ENCODE assay signal across 8 mouse cellular contexts in genomic region chr10:17720891-17721601, GRCm38 (mm10). TPM values are rescaled to one million over a fixed set of nuclear protein-coding genes. Genes with fewer than 3 reads are reported as not detected.
DNase-seq lines count a peak whose midpoint lies in the region; ATAC-seq and TF ChIP-seq lines count a peak whose summit lies in the region.

No protein-coding gene starts in this region.

- no peak for DNase-seq in thymus, adult 2 months
- DNase-seq in thymus, postnatal 25 days, result no peak
- no peak for DNase-seq in liver, postnatal 0 days
- DNase-seq in ovary, postnatal 10 days (ENCODE audit: low spot score), result no peak
- DNase-seq in cerebellum, adult 18-20 months, result no peak

- no peaks in the 10 kb centered on the region for H3K36me3 ChIP-seq in thymus, adult 2 months (ENCODE audit: control insufficient read depth, insufficient read depth, low read length)
- no peaks in the 10 kb centered on the region for H3K36me3 ChIP-seq in heart, embryonic 15.5 days
- H3K36me3 ChIP-seq in liver, postnatal 0 days (replicated peaks; ENCODE audit: insufficient read depth, low read length), result no peaks in the 10 kb centered on the region
- H3K36me3 ChIP-seq in stomach, embryonic 16.5 days (ENCODE audit: control insufficient read depth, insufficient read depth, low read length), result no peaks in the 10 kb centered on the region

- peaks cover 2% of the 10 kb centered on the region; the same call in 1 of the 2 replicates for H3K4me1 ChIP-seq in thymus, adult 2 months (replicated peaks; ENCODE audit: control insufficient read depth, insufficient read depth, low read length)
- peaks cover 10% of the 10 kb centered on the region for H3K4me1 ChIP-seq in heart, embryonic 15.5 days (replicated peaks)
- H3K4me1 ChIP-seq in liver, postnatal 0 days (ENCODE audit: insufficient read depth), result peaks cover 19% of the 10 kb centered on the region
- H3K4me1 ChIP-seq in stomach, embryonic 16.5 days (ENCODE audit: control insufficient read depth, insufficient read depth, low read length), result peaks cover 2% of the 10 kb centered on the region; the same call in 1 of the 2 replicates

- no peak for TF ChIP-seq POLR2A in thymus, adult 2 months (IDR thresholded peaks at IDR 0.05; ENCODE audit: control insufficient read depth, extremely low read depth, insufficient read depth, low read length, poor library complexity)

- no peak overlapping the region for H3K9ac ChIP-seq in heart, embryonic 15.5 days
- H3K9ac ChIP-seq in liver, postnatal 0 days (replicated peaks), result no peak overlapping the region
- H3K9ac ChIP-seq in stomach, embryonic 16.5 days (ENCODE audit: low read length), result no peak overlapping the region; the same call in 1 of the 2 replicates

- 88% methylated on average over 8 of the region's 8 CpGs for WGBS in thymus, adult 2 months
- WGBS in heart, embryonic 15.5 days, result 65% methylated on average over 8 of the region's 8 CpGs
- 39% methylated on average over 8 of the region's 8 CpGs for WGBS in liver, postnatal 0 days (ENCODE audit: insufficient replicate concordance)
- WGBS in stomach, embryonic 16.5 days, result 67% methylated on average over 8 of the region's 8 CpGs

- ATAC-seq in heart, embryonic 15.5 days (replicated peaks; ENCODE audit: insufficient number of reproducible peaks, insufficient read depth, low FRiP score, low read depth), result no peak
- ATAC-seq in liver, postnatal 0 days, result no peak
- no peak for ATAC-seq in stomach, embryonic 16.5 days (ENCODE audit: insufficient read depth, low FRiP score)
- ATAC-seq in erythroid progenitor cell, adult 5-6 weeks (replicated peaks; ENCODE audit: low FRiP score, poor library complexity, severe bottlenecking), result no peak

- no peak for TF ChIP-seq CTCF in thymus, adult 2 months (IDR thresholded peaks at IDR 0.05; ENCODE audit: borderline replicate concordance, control insufficient read depth, extremely low read depth, insufficient read depth, low read length, poor library complexity)
- no peak for TF ChIP-seq CTCF in liver, postnatal 0 days (IDR thresholded peaks at IDR 0.05; ENCODE audit: low read depth)

- no peak for TF ChIP-seq EP300 in liver, postnatal 0 days (IDR thresholded peaks at IDR 0.05; ENCODE audit: low read depth)

- H3K4me2 ChIP-seq in heart, embryonic 15.5 days, result peak overlapping the region; percentile 75
- peak overlapping the region; percentile 93 for H3K4me2 ChIP-seq in liver, postnatal 0 days (ENCODE audit: low read depth, low read length)
- peak overlapping the region; percentile 76 for H3K4me2 ChIP-seq in stomach, embryonic 16.5 days (ENCODE audit: low read depth, low read length)

- peak overlapping the region; percentile 98; the same call in 1 of the 2 replicates for H3K27ac ChIP-seq in thymus, adult 2 months (ENCODE audit: control insufficient read depth, insufficient read depth, low read length)
- peak overlapping the region; percentile 100; the same call in 1 of the 2 replicates for H3K27ac ChIP-seq in heart, embryonic 15.5 days
- H3K27ac ChIP-seq in liver, postnatal 0 days (ENCODE audit: low read depth), result peak overlapping the region; percentile 96
- H3K27ac ChIP-seq in stomach, embryonic 16.5 days (ENCODE audit: low read length), result peak overlapping the region; percentile 99; the same call in 1 of the 2 replicates

- H3K9me3 ChIP-seq in heart, embryonic 15.5 days (replicated peaks), result no peaks in the 10 kb centered on the region
- H3K9me3 ChIP-seq in liver, postnatal 0 days (ENCODE audit: low read length), result no peaks in the 10 kb centered on the region
- H3K9me3 ChIP-seq in stomach, embryonic 16.5 days (replicated peaks; ENCODE audit: control insufficient read depth, low read length), result no peaks in the 10 kb centered on the region

- no peaks in the 10 kb centered on the region for H3K27me3 ChIP-seq in thymus, adult 2 months (ENCODE audit: control insufficient read depth, insufficient read depth, low read length)
- no peaks in the 10 kb centered on the region for H3K27me3 ChIP-seq in heart, embryonic 15.5 days
- no peaks in the 10 kb centered on the region for H3K27me3 ChIP-seq in liver, postnatal 0 days (ENCODE audit: insufficient read depth, low read length)
- no peaks in the 10 kb centered on the region for H3K27me3 ChIP-seq in stomach, embryonic 16.5 days (ENCODE audit: control insufficient read depth, insufficient read depth, low read length)

- H3K4me3 ChIP-seq in thymus, adult 2 months (ENCODE audit: control insufficient read depth, insufficient read depth, low read length), result no peak overlapping the region
- H3K4me3 ChIP-seq in heart, embryonic 15.5 days, result peak overlapping the region; percentile 91
- H3K4me3 ChIP-seq in liver, postnatal 0 days (ENCODE audit: low read depth, low read length), result peak overlapping the region; percentile 77
- H3K4me3 ChIP-seq in stomach, embryonic 16.5 days (replicated peaks; ENCODE audit: low read length), result no peak overlapping the region

RNA-seq across cellular contexts. Expression of gene Cited2, which starts 2.0 kb away (rescaled TPM):
- 42.8 and 53.7 TPM in 2 replicates for polyA plus RNA-seq in thymus, adult 2 months (2012; rRNA removed)
- polyA plus RNA-seq in heart, embryonic 15.5 days (2015; fragmentation: Nextera tagmentation; extraction: Ambion mirVana), result 29.8 and 29.9 TPM in 2 replicates
- polyA plus RNA-seq in liver, postnatal 0 days (2015; fragmentation: Nextera tagmentation; extraction: Ambion mirVana), result 17.0 and 17.1 TPM in 2 replicates
- polyA plus RNA-seq in stomach, embryonic 16.5 days (2015; fragmentation: Nextera tagmentation; extraction: Ambion mirVana), result 19.1 and 20.7 TPM in 2 replicates
- total RNA-seq in erythroid progenitor cell, adult 5-6 weeks (2015; ENCODE audit: low replicate concordance), result 32.4 and 38.6 TPM in 2 replicates
- total RNA-seq in erythroid progenitor cell, adult 5-6 weeks (2017; ENCODE audit: low replicate concordance), result 9.8 and 40.0 TPM in 2 replicates

Comparison
In these comparisons a context has a peak if more than half of its experiments do, and no peak if none do; other contexts are left out.
1. H3K4me3 ChIP-seq: peak in heart, embryonic 15.5 days (single experiment) and liver, postnatal 0 days (single experiment); none in thymus, adult 2 months (single experiment) and stomach, embryonic 16.5 days (single experiment).
2. Peak in every context shown above with its lines, with median percentiles within 50 percentile points of each other: H3K27ac ChIP-seq and H3K4me2 ChIP-seq.